Comparison of ENCODE assay signal across 28 mouse cellular contexts in the genomic region with DNA sequence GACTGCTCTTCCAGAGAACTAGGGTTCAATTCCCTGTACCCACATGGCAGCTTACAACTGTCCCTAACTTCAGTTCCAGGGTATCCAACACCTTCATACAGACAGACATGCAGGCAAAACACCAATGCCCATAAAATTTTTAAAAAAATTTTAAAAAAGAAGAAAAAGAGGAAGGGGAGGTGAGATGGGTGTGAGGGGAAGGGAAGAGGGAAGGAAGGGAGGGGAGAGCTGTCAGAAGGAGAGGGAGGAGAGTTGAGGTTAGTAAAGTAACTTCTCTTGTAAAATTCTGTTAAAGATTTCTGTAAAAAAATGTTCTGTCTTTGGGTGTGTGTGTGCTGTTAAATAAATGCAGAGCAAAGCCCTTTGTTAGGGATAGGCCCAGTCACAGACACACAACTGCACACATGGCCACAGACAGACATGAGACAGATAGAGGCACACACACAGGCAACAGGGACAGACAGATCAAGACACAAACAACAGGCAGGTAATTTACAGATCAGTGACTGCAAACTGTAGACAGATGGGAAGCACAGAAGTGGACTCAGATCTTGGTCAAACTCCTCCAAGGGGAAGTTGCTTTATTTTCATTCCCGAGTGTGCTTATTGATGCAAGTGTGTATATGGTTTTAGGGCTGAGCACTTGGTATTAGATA. TPM values are rescaled to one million over a fixed set of nuclear protein-coding genes. Genes with fewer than 3 reads are reported as not detected.
DNase-seq lines count a peak whose midpoint lies in the region; ATAC-seq and TF ChIP-seq lines count a peak whose summit lies in the region.
"Had no signal": no experiment of that assay in that cellular context is flagged by ENCODE, and none has a peak within 500 bp of the region (broad histone marks: within the 10 kb centered on the region; RNA-seq: fewer than 3 reads in every experiment).

No protein-coding gene starts in this region.

- ATAC-seq in CD4-positive, CD25-positive, alpha-beta regulatory T cell, adult 4 months = no peak
- no peak for ATAC-seq in liver, postnatal 0 days
- ATAC-seq in liver, embryonic 11.5 days (replicated peaks; ENCODE audit: low FRiP score) = no peak
- ATAC-seq in granulocyte monocyte progenitor cell, adult 5-6 weeks (replicated peaks; ENCODE audit: poor library complexity, severe bottlenecking) = peak; percentile 54
- ATAC-seq: forebrain, embryonic 13.5 days; lung, postnatal 0 days; Patski had no signal

- no peaks in the 10 kb centered on the region for H3K27me3 ChIP-seq in liver, postnatal 0 days (ENCODE audit: insufficient read depth, low read length)
- no peaks in the 10 kb centered on the region for H3K27me3 ChIP-seq in liver, embryonic 11.5 days (replicated peaks; ENCODE audit: control insufficient read depth, insufficient read depth, low read length)
- H3K27me3 ChIP-seq: forebrain, embryonic 13.5 days; hindbrain, embryonic 13.5 days; limb, embryonic 12.5 days; liver, embryonic 13.5 days; midbrain, embryonic 12.5 days; Patski had no signal

- 26% methylated on average over 1 of the region's 1 CpGs for WGBS in liver, postnatal 0 days (ENCODE audit: insufficient replicate concordance)
- WGBS in liver, embryonic 11.5 days = 43% methylated on average over 1 of the region's 1 CpGs

- H3K4me2 ChIP-seq in liver, postnatal 0 days (ENCODE audit: low read depth, low read length) = no peak overlapping the region
- H3K4me2 ChIP-seq in liver, embryonic 11.5 days = no peak overlapping the region
- H3K4me2 ChIP-seq: forebrain, embryonic 13.5 days; hindbrain, embryonic 13.5 days; limb, embryonic 12.5 days; liver, embryonic 13.5 days; midbrain, embryonic 12.5 days had no signal

- H3K9me3 ChIP-seq in liver, postnatal 0 days (ENCODE audit: low read length) = no peaks in the 10 kb centered on the region
- no peaks in the 10 kb centered on the region for H3K9me3 ChIP-seq in liver, embryonic 11.5 days (ENCODE audit: control insufficient read depth, low read length)
- H3K9me3 ChIP-seq: forebrain, embryonic 13.5 days; hindbrain, embryonic 13.5 days; limb, embryonic 12.5 days; liver, embryonic 13.5 days; midbrain, embryonic 12.5 days had no signal

- DNase-seq in CD4-positive, CD25-positive, alpha-beta regulatory T cell, adult 2 months (ENCODE audit: low read depth, low spot score) = peak; percentile 45
- DNase-seq in liver, postnatal 0 days = no peak
- DNase-seq in liver, embryonic 11.5 days (ENCODE audit: low spot score) = no peak
- no peak for DNase-seq in lung, adult 18-20 months
- DNase-seq in ovary, postnatal 36 days (ENCODE audit: low spot score) = no peak
- DNase-seq: adrenal gland, postnatal 36 days; cerebellum, adult 2 months; cerebellum, postnatal 36 days; heart, postnatal 36 days; kidney, adult 2 months; kidney, postnatal 14 days; layer of hippocampus, postnatal 36 days; liver, embryonic 13.5 days; right cerebral cortex, postnatal 14 days; spleen, adult 18-20 months had no signal

- H3K36me3 ChIP-seq in liver, postnatal 0 days (replicated peaks; ENCODE audit: insufficient read depth, low read length) = no peaks in the 10 kb centered on the region
- no peaks in the 10 kb centered on the region for H3K36me3 ChIP-seq in liver, embryonic 11.5 days (ENCODE audit: control insufficient read depth, insufficient read depth, low read length)
- H3K36me3 ChIP-seq: hindbrain, embryonic 13.5 days; limb, embryonic 12.5 days; liver, embryonic 13.5 days; midbrain, embryonic 12.5 days had no signal

- H3K9ac ChIP-seq in liver, postnatal 0 days (replicated peaks) = no peak overlapping the region
- H3K9ac ChIP-seq in liver, embryonic 11.5 days (ENCODE audit: low read depth, low read length) = no peak overlapping the region
- H3K9ac ChIP-seq: forebrain, embryonic 13.5 days; hindbrain, embryonic 13.5 days; limb, embryonic 12.5 days; liver, embryonic 13.5 days; midbrain, embryonic 12.5 days had no signal

- H3K4me3 ChIP-seq in liver, postnatal 0 days (ENCODE audit: low read depth, low read length) = no peak overlapping the region
- no peak overlapping the region for H3K4me3 ChIP-seq in liver, embryonic 11.5 days (ENCODE audit: low read depth, low read length)
- H3K4me3 ChIP-seq: forebrain, embryonic 13.5 days; hindbrain, embryonic 13.5 days; limb, embryonic 12.5 days; liver, embryonic 13.5 days; midbrain, embryonic 12.5 days had no signal

- H3K27ac ChIP-seq in liver, postnatal 0 days (ENCODE audit: low read depth) = peak overlapping the region; percentile 49; the same call in 1 of the 2 replicates
- no peak overlapping the region for H3K27ac ChIP-seq in liver, embryonic 11.5 days (ENCODE audit: low read depth, low read length)
- H3K27ac ChIP-seq: forebrain, embryonic 13.5 days; hindbrain, embryonic 13.5 days; limb, embryonic 12.5 days; liver, embryonic 13.5 days; midbrain, embryonic 12.5 days had no signal

- no peak for TF ChIP-seq EP300 in liver, postnatal 0 days (IDR thresholded peaks at IDR 0.05; ENCODE audit: low read depth)

- no peak for TF ChIP-seq CTCF in liver, postnatal 0 days (IDR thresholded peaks at IDR 0.05; ENCODE audit: low read depth)

- 0 out of 2 replicates have a peak, but pooled peaks cover 2% of the 10 kb centered on the region for H3K4me1 ChIP-seq in liver, postnatal 0 days (ENCODE audit: insufficient read depth)
- no peaks in the 10 kb centered on the region for H3K4me1 ChIP-seq in liver, embryonic 11.5 days (replicated peaks; ENCODE audit: control insufficient read depth, insufficient read depth, low read length)
- H3K4me1 ChIP-seq: forebrain, embryonic 13.5 days; hindbrain, embryonic 13.5 days; limb, embryonic 12.5 days; liver, embryonic 13.5 days; midbrain, embryonic 12.5 days had no signal

RNA-seq across cellular contexts. Expression of a gene that starts 35.7 kb away (rescaled TPM):
- not detected for polyA plus RNA-seq in CD4-positive, CD25-positive, alpha-beta regulatory T cell, adult 4 months (2017; shearing (Covaris generic))
- polyA plus RNA-seq in liver, postnatal 0 days (2015; fragmentation: Nextera tagmentation; extraction: Ambion mirVana) = not detected in 2 replicates
- polyA plus RNA-seq in liver, embryonic 11.5 days (2014; fragmentation: Nextera tagmentation; extraction: Ambion mirVana) = not detected in 2 replicates
- not detected in 2 replicates for total RNA-seq in granulocyte monocyte progenitor cell, adult 5-6 weeks (2014; fragmentation: Nextera tagmentation)
- 0.15 TPM in 1 of 2 replicates, not detected in the other for total RNA-seq in granulocyte monocyte progenitor cell, adult 5-6 weeks (2017)
- total RNA-seq: layer of hippocampus, adult 18-20 months; layer of hippocampus, postnatal 36 days; left cerebral cortex, postnatal 14 days; neutrophil, adult 5-6 weeks had no signal
- polyA plus RNA-seq: forebrain, embryonic 13.5 days; hindbrain, embryonic 13.5 days; intestine, embryonic 14.5 days; limb, embryonic 12.5 days; liver, embryonic 13.5 days; lung, postnatal 0 days; midbrain, embryonic 12.5 days; Patski; stomach, embryonic 14.5 days had no signal

RNA-seq across cellular contexts. Expression of a gene that starts 42.5 kb away (rescaled TPM):
- 10 to 100 TPM; 70.1 to 99.5 TPM for polyA plus RNA-seq in CD4-positive, CD25-positive, alpha-beta regulatory T cell, adult 4 months (2017; shearing (Covaris generic))
- polyA plus RNA-seq in liver, postnatal 0 days (2015; fragmentation: Nextera tagmentation; extraction: Ambion mirVana) = 17.1 and 17.3 TPM in 2 replicates
- polyA plus RNA-seq in liver, embryonic 11.5 days (2014; fragmentation: Nextera tagmentation; extraction: Ambion mirVana) = 16.1 and 18.7 TPM in 2 replicates
- not detected in 2 replicates for total RNA-seq in granulocyte monocyte progenitor cell, adult 5-6 weeks (2014; fragmentation: Nextera tagmentation)
- total RNA-seq in granulocyte monocyte progenitor cell, adult 5-6 weeks (2017) = 0.13 and 1.8 TPM in 2 replicates

RNA-seq across cellular contexts. Expression of a gene that starts 54.5 kb away (rescaled TPM):
- polyA plus RNA-seq in CD4-positive, CD25-positive, alpha-beta regulatory T cell, adult 4 months (2017; shearing (Covaris generic)) = 10 to 100 TPM; 38.4 to 51.1 TPM
- polyA plus RNA-seq in liver, postnatal 0 days (2015; fragmentation: Nextera tagmentation; extraction: Ambion mirVana) = 54.3 and 59.4 TPM in 2 replicates
- polyA plus RNA-seq in liver, embryonic 11.5 days (2014; fragmentation: Nextera tagmentation; extraction: Ambion mirVana) = 204 and 227 TPM in 2 replicates
- 100.0 and 117 TPM in 2 replicates for total RNA-seq in granulocyte monocyte progenitor cell, adult 5-6 weeks (2014; fragmentation: Nextera tagmentation)
- 78.2 and 92.9 TPM in 2 replicates for total RNA-seq in granulocyte monocyte progenitor cell, adult 5-6 weeks (2017)
